Mouse (Mus musculus): ENCODE results near the gene Trpt1.

DNA sequence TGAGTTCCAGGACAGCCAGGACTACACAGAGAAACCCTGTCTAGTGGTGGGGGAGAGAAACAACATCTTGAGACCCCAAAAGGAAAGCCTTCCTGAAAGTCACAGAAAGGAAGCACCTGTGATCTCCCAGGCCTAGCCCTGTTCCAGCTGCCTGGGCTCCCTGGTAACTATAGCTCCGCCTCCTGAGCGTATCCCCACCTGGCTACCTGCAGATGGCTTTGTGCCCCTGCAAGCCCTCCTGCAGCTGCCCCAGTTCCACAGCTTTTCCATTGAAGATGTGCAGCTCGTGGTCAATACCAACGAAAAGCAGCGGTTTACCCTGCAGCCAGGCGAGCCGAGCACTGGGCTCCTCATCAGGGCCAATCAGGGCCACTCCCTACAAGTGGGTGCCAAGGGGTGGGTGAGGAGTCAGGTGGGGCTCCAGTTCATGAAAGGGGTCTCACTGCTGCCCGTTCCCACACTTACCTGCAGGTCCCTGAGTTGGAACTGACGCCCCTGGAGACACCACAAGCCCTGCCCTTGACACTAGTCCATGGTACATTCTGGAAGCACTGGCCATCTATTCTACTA, 1.9 kb downstream of the Trpt1 start:
- TF ChIP-seq CTCF (conservative IDR thresholded peaks at IDR 0.05; ENCODE audit: insufficient read depth, insufficient read length, low read depth, low read length) = no peak
- no peak for TF ChIP-seq POLR2A (IDR thresholded peaks at IDR 0.05; ENCODE audit: low read depth, low read length)
